Mouse (Mus musculus) T-helper 1 cell (primary cell): ENCODE data around the gene Rnf224.
"Not testable (repeated sequence)": the region's sequence is repeated elsewhere in the genome, so short reads cannot be mapped to it uniquely, and the experiment has no call there.

Source experiments
- in situ Hi-C: fragments of 300-600 bp; cut with MboI, MseI; formaldehyde crosslinking; loops from one replicate; pipeline ENCODE4 v1.15.1; 2025; ENCODE audit warnings: high pct_unique_total_duplicates

The Rnf224 gene

DNA sequence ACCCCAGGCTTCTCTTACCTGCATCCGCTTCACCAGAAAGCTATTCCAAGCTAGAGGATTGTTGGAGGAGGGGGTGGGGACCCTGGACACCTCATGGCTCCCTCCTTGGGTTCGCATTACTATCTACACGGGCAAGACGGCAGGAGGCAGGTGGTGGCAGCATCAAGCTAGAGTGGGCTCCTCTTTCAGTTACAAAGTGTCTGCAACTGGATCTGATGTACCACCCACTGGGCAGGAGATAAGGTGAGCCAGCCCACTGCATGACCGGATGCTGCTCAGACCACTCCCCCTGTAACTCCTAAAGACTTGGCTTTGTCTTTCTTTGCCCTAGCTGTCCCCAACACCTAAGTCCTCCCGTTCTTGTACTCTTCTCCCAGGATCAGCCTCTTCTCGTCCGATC, at the start of gene Rnf224:
Gene Rnf224, minus strand, starts transcription at position 174 of the 400 bp plus-strand sequence.
- in situ Hi-C loops = no loop called here

DNA sequence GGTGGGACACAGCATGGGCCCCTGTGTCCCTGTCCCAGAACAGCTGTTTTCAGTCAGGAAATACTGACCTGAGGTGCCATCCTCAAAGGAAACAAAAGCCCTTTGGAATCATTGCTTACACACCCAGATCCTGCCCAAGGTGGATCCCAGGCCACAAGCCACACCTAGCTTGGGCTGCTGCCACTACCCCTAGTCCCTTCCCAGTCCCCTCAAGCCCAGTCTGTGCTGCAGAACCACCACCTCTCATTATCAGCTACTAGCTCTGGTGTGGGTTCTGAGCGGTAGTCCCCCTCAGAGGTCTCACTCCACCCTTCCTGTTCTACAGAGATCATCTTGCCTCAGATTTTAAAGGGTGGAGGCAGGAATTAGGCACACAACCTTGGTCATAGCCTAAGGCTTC, 49.7 kb upstream of the Rnf224 start:
- in situ Hi-C loops = no loop called here

DNA sequence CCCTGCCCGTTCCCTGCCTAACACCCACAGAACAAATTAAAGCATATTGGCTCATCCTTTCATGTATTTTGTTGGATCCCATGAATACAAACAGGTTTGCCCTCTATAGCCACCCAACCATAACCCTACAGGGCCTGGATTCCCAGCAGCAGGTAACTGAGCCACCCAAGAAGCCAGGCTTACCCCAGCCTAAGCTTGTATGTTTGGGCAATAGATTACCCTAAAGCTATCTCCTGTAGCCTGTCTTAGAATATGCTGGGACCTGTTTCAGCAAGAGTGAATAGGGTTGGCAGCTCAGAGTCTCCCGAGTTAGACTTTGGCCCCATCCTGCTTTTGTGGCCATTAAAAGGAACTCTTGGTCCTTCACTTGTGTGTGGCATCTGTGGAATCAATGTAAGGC, 49.0 kb upstream of the Rnf224 start:
- in situ Hi-C loops = no loop called here

DNA sequence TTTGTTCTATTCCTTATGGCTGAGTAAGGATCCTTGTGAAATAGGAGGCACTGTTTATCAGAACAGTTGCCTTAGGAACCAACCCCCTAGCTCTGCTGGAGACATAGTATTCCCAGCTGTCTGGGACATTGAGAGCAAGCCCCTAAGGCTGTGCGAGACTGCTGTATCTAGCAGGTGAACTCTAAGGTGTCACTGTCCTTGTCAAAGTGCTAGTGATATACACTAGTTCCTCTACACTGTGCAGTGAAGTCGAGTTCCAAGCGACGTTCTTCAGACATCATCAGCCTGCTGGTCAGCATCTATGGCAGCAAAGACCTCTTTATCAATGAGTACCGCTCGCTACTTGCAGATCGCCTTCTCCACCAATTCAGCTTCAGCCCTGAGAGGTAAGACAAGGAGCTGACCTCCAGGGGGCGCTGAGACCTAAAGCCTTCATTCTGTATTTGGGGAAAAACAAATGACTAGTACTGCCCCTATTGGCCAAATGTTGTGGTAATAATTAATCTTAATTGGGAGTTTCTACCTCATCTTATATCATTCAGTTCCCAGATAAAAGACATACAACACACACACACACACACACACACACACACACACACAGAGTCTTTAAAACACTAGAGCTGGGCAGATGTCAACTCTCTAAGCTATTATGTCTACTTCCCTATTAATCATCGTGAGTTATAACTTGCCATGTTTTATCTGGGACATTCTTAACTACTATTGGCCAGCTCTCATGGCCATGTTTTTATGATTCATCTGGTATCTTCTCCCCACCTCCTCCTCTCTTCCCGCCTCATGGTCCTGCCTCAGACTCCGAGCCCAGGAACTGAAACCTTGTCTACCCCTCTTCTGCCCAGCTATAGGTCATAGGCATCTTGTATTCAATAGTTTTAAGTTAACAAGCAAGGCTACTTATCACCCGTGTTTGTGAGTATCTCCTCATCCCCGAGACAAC, 42.6 kb upstream of the Rnf224 start:
- in situ Hi-C loops = no loop called here

DNA sequence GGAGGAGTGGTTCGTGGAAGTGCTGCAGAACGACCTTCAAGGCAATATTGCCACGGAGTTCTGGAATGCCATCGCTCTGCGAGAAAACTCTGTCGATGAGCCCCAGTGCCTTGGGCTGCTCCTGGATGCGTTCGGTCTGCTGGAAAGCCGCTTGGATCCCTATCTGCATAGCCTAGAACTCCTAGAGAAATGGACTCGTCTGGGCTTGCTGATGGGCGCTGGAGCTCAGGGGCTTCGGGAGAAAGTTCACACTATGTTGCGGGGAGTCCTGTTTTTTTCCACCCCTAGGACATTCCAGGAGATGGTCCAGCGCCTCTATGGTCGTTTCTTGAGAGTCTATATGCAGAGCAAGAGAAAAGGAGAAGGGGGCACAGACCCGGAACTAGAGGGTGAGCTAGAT, 36.4 kb upstream of the Rnf224 start:
- in situ Hi-C loops = loop anchor here (5.0 kb wide), 1 partner anchor 44 kb away; the partner anchor contains the start of gene Grin1

DNA sequence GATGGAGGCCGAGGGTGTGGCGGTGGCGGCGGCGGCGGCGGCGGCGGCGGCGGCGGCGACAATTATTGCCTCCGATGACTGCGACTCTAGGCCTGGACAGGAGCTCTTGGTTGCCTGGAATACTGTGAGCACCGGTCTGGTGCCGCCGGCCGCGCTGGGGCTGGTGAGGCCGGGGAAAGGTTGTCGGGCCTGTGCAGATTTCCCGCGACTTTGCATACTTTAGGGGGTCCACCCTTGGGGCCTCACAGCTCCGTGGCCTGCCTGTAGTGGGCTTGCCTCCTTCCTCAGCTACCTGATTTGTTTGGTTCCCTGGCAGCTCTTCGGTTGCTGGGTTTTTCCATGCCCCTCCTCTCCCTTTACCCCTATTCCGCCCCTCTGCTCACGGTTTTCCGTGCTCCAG, 35.9 kb upstream of the Rnf224 start:
- in situ Hi-C loops = loop anchor here (5.0 kb wide), 1 partner anchor 45 kb away; the partner anchor contains the start of gene Grin1

DNA sequence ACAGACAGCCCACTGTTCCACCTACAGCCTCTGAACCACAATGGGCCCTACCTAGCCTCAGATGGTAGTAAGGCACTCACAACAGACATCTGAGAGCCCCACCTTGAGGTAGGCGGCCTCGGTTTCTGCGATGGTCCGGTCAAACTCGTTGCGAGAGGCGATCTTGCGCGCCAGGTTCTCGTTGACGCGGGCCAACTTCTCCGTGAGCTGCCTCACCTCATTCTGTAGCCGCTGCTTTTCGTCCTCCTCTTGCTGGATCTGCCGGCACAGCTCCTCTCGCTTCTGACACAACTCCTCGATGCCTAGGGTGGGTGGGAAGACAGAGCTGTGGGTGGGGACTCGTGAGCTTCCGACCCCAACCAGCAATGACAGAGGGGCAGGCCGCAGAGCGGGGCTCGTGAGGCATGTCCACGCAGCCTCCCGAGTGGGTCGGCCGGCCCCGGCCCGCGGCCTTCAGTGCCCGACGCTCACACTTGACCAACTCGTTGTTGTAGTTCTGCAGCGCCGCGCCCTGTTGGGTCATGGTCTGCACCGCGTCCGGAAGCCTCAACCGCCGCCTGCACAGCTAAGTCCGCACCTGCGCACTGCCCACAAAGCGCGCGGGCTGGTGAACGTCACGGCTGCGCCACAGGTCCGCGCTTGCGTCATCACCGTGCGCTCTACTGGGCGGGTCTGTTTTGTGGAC, 35.4 kb upstream of the Rnf224 start, which contains the start of the genes Ssna1 and Anapc2:
Gene Ssna1, minus strand, starts transcription at position 612 of the 685 bp plus-strand sequence.
Gene Anapc2, plus strand, starts transcription at position 652 of the 685 bp plus-strand sequence.
- in situ Hi-C loops = loop anchor here (5.0 kb wide), 1 partner anchor 45 kb away; the partner anchor contains the start of gene Grin1

DNA sequence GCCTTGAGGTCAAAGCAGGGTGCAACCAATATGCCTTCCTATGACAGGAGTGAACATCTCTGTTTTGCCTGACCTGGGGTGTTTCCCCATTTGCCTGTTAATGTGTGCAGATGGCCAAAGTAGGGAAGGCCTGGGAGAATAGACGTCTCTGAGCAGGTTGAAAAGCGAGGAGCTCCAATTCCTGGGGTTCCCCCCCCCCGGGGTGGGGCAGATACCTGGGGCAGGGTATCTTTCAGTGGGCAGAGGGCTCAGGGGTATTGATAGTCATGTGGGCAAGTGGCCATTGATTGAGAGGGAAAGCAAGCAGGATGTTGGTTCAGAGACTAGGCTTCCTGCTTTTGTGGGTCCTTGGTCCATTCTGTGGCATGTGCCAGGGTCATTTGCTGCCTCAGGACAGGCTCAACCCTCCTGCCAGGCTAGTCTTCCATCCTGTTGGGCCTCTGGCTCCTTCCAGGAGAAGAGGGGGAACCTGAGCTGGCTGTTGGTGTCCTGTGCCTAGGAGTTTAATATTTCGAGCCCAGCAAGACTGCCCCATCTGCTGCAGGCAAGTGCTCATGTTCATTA, 31.2 kb upstream of the Rnf224 start:
- in situ Hi-C loops = no loop called here

DNA sequence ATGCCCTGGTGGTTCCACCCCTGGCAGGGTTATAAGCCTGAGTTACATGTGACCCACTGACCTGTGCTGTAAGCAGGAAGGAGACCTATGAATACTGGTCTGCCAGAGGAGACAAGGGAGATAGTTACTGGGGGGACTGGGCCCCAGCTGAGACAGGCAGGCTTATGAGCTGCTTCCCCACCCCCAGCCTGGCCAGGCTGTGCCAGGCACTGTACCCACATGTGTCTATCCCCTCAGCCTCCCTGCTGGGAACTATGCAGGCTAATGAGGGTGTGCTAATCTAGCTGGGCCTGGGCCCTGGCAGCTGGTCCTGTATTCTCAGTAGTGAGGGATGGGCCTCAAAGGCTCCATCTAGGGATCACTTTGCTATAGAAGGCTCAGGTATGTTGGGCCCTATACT, 30.7 kb upstream of the Rnf224 start:
- in situ Hi-C loops = no loop called here

DNA sequence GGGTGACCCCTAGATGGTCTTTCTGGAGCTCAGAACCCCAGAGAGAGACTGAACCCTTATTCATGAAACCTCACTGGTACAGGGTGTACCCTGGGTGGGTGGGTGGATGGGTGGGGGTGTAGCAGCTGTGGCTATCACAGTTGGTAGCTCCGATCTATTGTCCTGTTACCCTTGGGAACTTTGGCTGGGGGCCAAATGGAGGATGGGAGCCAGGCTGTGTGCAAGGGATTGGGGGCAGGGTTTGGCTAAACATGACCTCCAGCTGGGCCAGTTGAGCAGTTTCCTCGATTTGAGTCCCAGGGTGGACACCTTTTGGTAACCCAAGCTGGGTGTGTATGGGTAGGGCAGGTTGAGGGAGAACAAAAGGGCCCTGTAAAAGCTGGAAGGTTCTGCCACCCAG, 30.1 kb upstream of the Rnf224 start:
- in situ Hi-C loops = no loop called here

DNA sequence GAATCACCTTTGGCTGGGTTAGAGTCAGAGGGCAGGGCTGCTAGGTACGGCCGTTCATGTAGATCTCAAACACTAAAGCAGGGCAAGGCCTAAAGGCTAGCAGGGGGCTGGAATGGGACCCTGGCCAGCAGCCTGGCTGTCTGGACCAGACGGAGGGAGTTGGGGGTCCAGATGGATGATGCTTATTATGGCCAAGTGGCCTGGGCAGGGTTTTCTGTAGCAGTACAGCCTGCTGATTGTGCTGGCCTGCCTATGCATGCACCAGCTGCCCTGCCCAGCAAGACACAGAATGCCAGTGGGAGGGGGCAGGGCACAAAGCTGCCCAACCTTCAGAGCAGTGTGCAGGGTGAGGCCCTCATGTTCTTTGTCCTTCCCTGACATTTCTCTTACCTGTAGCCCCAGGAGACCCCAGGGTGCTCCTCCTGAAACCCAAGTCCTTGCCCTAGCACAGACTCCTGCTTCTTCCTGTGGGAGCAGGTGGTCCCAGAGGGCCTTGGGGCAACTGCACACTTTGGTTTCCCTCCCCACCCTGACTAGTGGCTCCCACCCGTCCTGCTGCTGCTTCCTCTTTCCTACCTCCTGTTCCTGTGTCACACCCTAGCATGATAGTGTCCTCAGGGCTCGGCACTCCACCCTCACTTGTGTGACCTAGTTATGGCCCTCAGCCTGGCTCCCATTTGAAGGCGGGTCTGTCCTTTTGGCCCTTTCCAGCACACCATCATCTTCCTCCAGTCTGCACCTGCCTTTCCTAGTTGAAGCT, 29.5 kb upstream of the Rnf224 start:
- in situ Hi-C loops = no loop called here

DNA sequence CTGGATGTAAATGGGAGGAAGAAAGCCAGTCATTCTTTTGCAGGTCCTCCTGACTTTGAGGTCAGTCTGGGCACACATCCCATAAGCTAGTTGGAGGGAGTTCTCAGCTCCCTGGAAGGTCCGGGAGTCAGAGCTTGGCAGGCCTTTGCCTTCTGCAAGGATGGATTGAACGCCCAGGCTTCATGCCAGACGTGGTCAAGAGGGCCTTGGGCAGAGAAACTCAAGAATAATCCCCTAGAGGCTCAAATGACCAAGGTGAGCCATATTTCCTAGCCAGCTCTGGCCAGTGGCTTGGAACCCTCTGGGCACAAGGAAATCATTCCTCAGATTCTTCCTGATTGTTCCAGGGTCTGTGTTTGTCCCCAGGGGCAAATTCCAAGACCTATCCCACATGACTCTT, 28.3 kb upstream of the Rnf224 start:
- in situ Hi-C loops = no loop called here

DNA sequence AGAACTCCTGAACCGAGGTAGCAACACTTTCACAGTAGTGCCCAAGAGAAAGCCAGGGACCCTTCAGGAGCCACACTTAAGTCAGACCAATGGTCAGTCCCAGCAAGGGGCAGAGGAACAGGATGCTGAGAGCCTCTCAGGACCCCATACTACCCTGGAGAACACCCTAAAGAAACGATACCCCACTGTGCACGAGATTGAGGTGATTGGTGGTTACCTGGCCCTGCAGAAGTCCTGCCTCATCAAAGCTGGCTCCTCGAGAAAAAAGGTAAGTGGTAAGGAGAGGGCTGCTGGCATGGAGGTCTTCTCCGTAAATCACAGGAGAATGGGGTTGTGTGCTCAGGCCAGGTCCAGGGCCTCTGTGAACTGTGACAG, 27.7 kb upstream of the Rnf224 start:
- in situ Hi-C loops = no loop called here

DNA sequence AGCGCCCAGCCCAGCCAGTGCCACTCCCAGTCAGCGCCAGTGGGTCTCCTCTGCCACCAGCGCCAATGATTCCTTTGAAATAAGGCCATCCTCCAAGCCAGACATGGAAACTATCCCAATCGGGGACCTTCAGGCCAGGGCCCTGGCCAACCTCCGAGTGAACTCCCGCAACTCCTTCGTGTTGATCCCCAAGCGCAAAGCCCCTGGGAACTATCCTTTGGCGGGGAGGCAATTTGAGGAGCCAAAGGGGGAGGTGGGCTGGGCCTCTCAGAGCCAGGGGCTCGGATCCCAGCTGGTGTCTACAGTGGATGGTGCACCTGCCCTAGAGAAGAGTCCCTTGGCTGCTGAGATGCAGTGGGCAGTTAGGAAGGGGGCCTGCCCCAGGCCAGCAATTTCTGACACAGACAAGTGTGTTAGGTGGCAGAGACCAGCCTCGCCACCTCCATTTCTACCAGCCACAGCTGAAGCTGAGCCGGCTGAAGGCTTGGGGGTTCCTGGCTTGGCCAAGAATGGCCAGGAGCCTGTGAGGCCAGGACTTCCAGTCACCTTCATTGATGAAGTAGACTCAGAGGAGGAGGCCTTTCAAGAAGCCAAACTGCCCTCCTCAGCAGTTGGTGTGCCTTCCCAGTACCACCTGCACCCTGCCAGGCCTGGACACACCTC, 27.2 kb upstream of the Rnf224 start:
- in situ Hi-C loops = no loop called here

DNA sequence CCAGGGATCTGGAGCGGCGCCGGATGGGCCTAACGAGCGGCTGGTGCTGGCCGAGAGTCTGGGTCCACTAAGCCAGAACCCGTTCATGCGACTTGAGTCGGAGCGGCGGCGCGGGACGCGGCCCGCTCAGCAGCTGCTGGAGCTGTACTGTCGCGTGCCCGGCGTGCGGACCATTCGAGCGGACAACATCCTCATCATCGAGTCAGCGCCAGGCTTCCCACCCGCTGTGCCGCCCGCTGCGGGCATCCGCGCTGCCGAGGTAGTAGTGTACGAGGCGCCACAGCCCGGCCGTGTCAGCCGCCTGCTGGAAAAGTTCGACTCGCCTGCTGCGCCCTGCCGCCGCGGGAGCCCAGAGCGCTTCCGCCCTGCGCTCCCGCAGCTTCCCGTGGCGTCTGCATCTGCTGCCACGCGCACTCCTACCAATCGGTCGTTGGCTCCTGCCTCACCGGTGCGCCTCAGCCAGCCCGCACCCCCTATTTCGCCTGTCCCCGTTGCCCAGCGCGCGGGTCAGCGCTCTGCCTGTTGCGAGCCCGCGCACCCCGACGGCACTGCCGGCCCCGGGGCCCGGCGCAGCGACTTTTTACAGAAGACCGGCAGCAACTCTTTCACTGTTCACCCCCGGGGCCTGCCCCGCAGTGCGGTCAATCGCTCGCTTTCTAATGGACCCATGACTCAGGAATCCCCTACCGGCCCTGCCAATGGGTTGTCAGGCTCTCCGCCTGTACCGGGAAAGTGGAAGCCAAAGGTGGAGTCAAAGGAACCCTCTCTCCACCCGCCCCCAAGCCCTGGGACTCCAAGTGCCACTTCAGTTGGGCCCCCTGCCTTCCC, 26.4 kb upstream of the Rnf224 start:
- in situ Hi-C loops = no loop called here

DNA sequence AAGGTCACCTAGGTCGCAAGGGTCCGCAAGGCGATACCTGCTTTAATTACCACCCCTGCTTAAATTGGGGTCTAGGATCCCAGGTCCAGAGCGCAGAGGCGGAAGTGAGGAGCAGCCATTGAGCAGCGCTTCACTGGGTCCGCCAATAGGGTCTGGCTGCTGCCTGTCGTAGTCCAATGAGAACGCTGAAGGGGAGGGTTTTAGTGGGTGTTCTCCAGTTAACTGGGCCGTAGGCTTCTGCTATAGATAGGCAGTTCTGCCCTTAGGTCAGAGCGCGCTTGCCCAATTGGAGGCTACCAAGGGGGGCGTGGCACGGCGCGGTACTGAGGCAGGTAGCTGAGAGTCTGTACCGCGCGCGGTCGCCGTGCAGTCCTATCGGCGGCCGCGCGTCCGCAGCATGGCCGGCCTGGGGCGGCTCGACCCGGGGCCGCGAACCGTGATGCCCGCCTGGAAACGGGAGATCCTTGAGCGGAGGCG, 25.7 kb upstream of the Rnf224 start, which contains the start of gene Tprn:
Gene Tprn, plus strand, starts transcription at position 328 of the 477 bp plus-strand sequence.
- in situ Hi-C loops = no loop called here

DNA sequence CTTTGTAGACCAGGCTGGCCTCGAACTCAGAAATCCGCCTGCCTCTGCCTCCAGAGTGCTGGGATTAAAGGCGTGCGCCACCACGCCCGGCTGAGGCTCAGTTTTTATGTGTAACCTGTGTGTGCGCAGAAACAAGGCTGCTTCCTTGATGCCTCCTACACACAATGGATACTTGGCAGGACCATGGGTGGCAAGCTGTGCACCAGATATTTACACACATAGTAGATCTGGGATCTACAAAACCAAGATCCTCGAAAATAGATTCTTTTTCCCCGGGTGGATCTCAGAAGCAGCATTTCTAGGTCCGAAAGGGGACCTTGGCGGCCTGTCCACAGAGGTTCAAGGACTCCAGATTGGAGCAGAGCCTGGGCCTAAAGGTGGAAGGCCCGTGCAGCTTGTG, 25.3 kb upstream of the Rnf224 start:
- in situ Hi-C loops = no loop called here

DNA sequence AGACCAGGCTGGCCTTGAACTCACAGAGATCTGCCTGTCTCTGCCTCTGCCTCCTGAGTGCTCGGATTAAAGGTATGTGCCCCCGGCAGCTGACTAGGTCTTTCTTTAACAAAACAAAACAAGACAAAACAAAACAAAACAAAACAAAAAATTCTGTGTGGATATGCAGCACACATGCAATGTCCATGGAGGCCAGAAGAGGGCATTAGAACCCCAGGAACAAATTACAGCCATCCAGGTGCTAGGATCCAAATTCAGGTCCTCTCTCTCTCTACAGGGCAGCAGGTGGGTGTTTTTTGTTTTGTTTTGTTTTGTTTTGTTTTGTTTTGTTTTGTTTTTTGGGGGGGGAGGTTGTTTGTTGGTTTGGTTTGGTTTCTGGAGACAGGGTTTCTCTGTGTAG, 22.3 kb upstream of the Rnf224 start:
- in situ Hi-C loops = no loop called here

DNA sequence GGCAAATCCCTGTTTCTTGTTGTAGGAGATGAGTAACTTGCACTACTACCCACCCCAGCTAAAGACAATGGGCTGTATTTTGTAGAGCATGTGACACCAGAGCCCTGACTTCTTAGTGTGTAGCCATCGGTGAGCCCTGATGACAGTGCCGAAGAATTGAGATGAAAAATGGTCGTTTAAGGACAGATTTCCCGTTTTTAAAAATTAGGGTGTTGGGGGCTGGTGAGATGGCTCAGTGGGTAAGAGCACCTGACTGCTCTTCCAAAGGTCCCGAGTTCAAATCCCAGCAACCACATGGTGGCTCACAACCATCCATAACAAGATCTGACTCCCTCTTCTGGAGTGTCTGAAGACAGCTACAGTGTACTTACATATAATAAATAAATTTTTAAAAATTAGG, 20.7 kb upstream of the Rnf224 start:
- in situ Hi-C loops = not testable (repeated sequence)
